Mouse (Mus musculus): ENCODE measurements around the gene Gm20696. TPM values are rescaled to one million over a fixed set of nuclear protein-coding genes. Genes with fewer than 3 reads are reported as not detected.

The Gm20696 gene
- total RNA-seq, 1 experiment from 2014 or later = 5.0 TPM

Small RNA genes within 50 kb of the gene (microRNA-seq; reads per million reads assigned to microRNA genes)
- gene Gm22328 = 0 reads per million in 2 experiments

Other genes starting within 250 kb of the Gm20696 start
- 46.4 and 64.0 TPM in 2 replicates for gene Foxp1, start 144.1 kb downstream of the Gm20696 start, total RNA-seq (2021)
- gene Eif4e3, start within 50 bp of the Gm20696 start, total RNA-seq (2021) = 32.9 and 33.6 TPM in 2 replicates
- 2.8 and 3.6 TPM in 2 replicates for gene Gpr27, start 25.9 kb upstream of the Gm20696 start, total RNA-seq (2021)
- not detected in 2 replicates for gene Prok2, start 59.6 kb upstream of the Gm20696 start, total RNA-seq (2021)

Data from adrenal gland, postnatal 14 days (tissue).